In genomic region chr14:111116600-111116999, GRCm38 (mm10) we compare ENCODE assay signal across 17 mouse cellular contexts.
"Had no signal": no experiment of that assay in that cellular context is flagged by ENCODE, and none has a peak within 500 bp of the region (broad histone marks: within the 10 kb centered on the region; RNA-seq: fewer than 3 reads in every experiment).

No protein-coding gene starts in this region.

- H3K36me3 ChIP-seq: midbrain, embryonic 10.5 days; midbrain, embryonic 12.5 days; neural tube, embryonic 13.5 days; neural tube, embryonic 15.5 days; stomach, embryonic 15.5 days had no signal

- ATAC-seq: midbrain, embryonic 16.5 days had no signal

- H3K4me2 ChIP-seq: lung, embryonic 14.5 days; midbrain, embryonic 12.5 days; neural tube, embryonic 13.5 days; neural tube, embryonic 15.5 days; stomach, embryonic 15.5 days had no signal

- H3K9me3 ChIP-seq: midbrain, embryonic 10.5 days; midbrain, embryonic 12.5 days; neural tube, embryonic 13.5 days; neural tube, embryonic 15.5 days; stomach, embryonic 15.5 days had no signal

- H3K9ac ChIP-seq: lung, embryonic 14.5 days; midbrain, embryonic 12.5 days; neural tube, embryonic 13.5 days; neural tube, embryonic 15.5 days; stomach, embryonic 15.5 days had no signal

- H3K27ac ChIP-seq: midbrain, embryonic 10.5 days; midbrain, embryonic 12.5 days; neural tube, embryonic 13.5 days; neural tube, embryonic 15.5 days; stomach, embryonic 15.5 days; stomach, postnatal 0 days had no signal

- H3K4me1 ChIP-seq: midbrain, embryonic 10.5 days; midbrain, embryonic 12.5 days; neural tube, embryonic 13.5 days; neural tube, embryonic 15.5 days; stomach, embryonic 15.5 days had no signal

- H3K27me3 ChIP-seq: midbrain, embryonic 12.5 days; neural tube, embryonic 13.5 days; neural tube, embryonic 15.5 days; stomach, embryonic 15.5 days had no signal

- DNase-seq: lung, adult 18-20 months; lung, embryonic 14.5 days; lung, postnatal 10 days; lung, postnatal 4 days; midbrain, embryonic 14.5 days; right cerebral cortex, postnatal 14 days; thymus, adult 2 months; thymus, postnatal 25 days; thymus, postnatal 4 days had no signal

- H3K4me3 ChIP-seq: midbrain, embryonic 10.5 days; midbrain, embryonic 12.5 days; myocyte; neural tube, embryonic 13.5 days; neural tube, embryonic 15.5 days; stomach, embryonic 15.5 days had no signal
